Mouse (Mus musculus): ENCODE measurements at regions not wholly inside any gene's neighbourhood (a gene's known extent, or its start where the extent isn't known, plus 50 kb on each side); places are given as distances from the start of the nearest gene placed in this dataset.

DNA sequence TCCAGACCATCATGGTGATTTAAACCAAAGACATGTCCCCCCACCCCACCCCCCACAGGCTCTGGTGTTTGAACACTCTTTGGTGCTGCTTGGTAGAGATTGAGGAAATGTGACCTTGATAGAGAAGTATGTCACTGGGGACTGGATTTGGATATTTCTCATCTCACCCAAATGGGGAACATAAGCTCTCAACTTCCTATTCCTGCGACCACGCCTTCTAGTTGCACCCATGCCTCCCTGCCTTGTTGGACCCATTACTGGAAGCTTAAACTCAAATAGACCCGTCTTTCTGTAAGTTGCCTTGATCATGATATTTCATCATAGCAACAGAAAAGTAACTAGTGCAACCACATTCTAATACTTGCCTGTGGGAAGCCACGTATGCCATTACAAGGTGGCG, 474.2 kb upstream of the Adgrl2 start:
- Histone ChIP-seq H3K27ac (replicated peaks) (no peak overlapping the region), H3K4me1 (replicated peaks; ENCODE audit: control insufficient read depth, insufficient read depth) (no peaks in the 10 kb centered on the region), H3K9ac (ENCODE audit: low read length) (no peak overlapping the region), H3K4me2 (replicated peaks; ENCODE audit: low read depth) (no peak overlapping the region), H3K36me3 (ENCODE audit: control insufficient read depth, insufficient read depth, low read length) (no peaks in the 10 kb centered on the region), H3K9me3 (ENCODE audit: control insufficient read depth, low read length) (no peaks in the 10 kb centered on the region), H3K27me3 (ENCODE audit: control insufficient read depth, insufficient read depth, low read length) (no peaks in the 10 kb centered on the region), H3K4me3 (ENCODE audit: low read depth, low read length) (no peak overlapping the region)
- 95% methylated on average over 5 of the region's 5 CpGs for WGBS
- DNase-seq (ENCODE audit: low spot score) = no peak
- ATAC-seq (ENCODE audit: low FRiP score, low TSS enrichment) = no peak
- TF ChIP-seq CTCF (IDR thresholded peaks at IDR 0.05; ENCODE audit: low read depth) (no peak), EP300 (optimal IDR thresholded peaks at IDR 0.05) (no peak)

DNA sequence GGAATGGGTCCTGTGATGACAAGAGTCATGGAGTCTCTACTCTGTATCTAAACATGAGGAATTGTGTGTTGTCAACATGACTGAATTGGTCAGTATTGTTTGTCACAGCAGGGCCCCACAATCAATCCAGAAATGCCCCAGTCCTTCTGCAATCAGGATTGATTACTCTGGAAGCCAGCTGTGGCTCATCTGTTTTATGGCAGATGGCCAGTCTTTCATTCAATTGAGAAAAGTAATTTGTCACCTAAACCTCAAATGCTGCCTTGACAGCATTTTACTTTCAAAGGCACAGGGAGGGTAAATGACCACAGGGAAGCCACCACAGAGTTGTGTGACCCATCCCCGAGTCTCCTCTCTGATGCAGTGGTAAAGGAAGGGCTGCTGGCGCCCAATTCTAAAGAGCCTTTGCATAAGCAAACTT, 471.8 kb upstream of the Adgrl2 start:
- TF ChIP-seq CTCF (IDR thresholded peaks at IDR 0.05; ENCODE audit: low read depth) (no peak), EP300 (optimal IDR thresholded peaks at IDR 0.05) (no peak)
- H3K36me3 ChIP-seq (ENCODE audit: control insufficient read depth, insufficient read depth, low read length) = no peaks in the 10 kb centered on the region
- DNase-seq (ENCODE audit: low spot score) (no peak), ATAC-seq (ENCODE audit: low FRiP score, low TSS enrichment) (no peak)
- H3K27ac ChIP-seq (replicated peaks) = no peak overlapping the region
- no peak overlapping the region for H3K4me3 ChIP-seq (ENCODE audit: low read depth, low read length)
- H3K4me1 ChIP-seq (replicated peaks; ENCODE audit: control insufficient read depth, insufficient read depth) = no peaks in the 10 kb centered on the region
- no peaks in the 10 kb centered on the region for H3K9me3 ChIP-seq (ENCODE audit: control insufficient read depth, low read length)
- H3K4me2 ChIP-seq (replicated peaks; ENCODE audit: low read depth) = no peak overlapping the region
- H3K27me3 ChIP-seq (ENCODE audit: control insufficient read depth, insufficient read depth, low read length) = no peaks in the 10 kb centered on the region
- WGBS = 83% methylated on average over 2 of the region's 2 CpGs
- no peak overlapping the region for H3K9ac ChIP-seq (ENCODE audit: low read length)

DNA sequence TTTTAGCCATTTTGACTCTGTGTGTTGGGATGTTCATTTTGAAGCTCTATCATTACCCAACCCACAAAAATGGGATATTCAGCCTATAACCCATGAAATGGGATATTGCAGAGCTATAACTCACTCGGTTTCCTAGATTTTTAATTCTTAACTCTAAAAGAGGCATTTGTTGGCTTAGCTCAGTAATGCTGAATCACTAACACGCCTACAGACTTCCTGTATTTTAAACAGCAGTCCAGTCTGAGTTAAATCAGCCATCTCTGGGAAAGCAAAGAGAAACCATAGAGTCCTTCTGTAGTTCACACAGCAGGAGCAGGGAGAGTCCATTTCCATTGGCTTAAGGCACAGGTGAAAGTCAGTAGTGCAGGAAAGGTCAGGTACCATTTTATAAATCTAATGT, 471.3 kb upstream of the Adgrl2 start:
- no peaks in the 10 kb centered on the region for H3K9me3 ChIP-seq (ENCODE audit: control insufficient read depth, low read length)
- no peaks in the 10 kb centered on the region for H3K27me3 ChIP-seq (ENCODE audit: control insufficient read depth, insufficient read depth, low read length)
- H3K36me3 ChIP-seq (ENCODE audit: control insufficient read depth, insufficient read depth, low read length) = no peaks in the 10 kb centered on the region
- H3K27ac ChIP-seq (replicated peaks) = no peak overlapping the region
- 60% methylated on average over 2 of the region's 2 CpGs for WGBS
- H3K4me3 ChIP-seq (ENCODE audit: low read depth, low read length) = no peak overlapping the region
- no peak for ATAC-seq (ENCODE audit: low FRiP score, low TSS enrichment)
- TF ChIP-seq EP300 (optimal IDR thresholded peaks at IDR 0.05) = no peak
- TF ChIP-seq CTCF (IDR thresholded peaks at IDR 0.05; ENCODE audit: low read depth) = no peak
- DNase-seq (ENCODE audit: low spot score) = no peak
- H3K4me1 ChIP-seq (replicated peaks; ENCODE audit: control insufficient read depth, insufficient read depth) = no peaks in the 10 kb centered on the region
- no peak overlapping the region for H3K4me2 ChIP-seq (replicated peaks; ENCODE audit: low read depth)
- no peak overlapping the region for H3K9ac ChIP-seq (ENCODE audit: low read length)

- H3K4me1 ChIP-seq (replicated peaks; ENCODE audit: control insufficient read depth, insufficient read depth) = no peaks in the 10 kb centered on the region
- no peak overlapping the region for H3K27ac ChIP-seq (replicated peaks)
- H3K9me3 ChIP-seq (ENCODE audit: control insufficient read depth, low read length) = no peaks in the 10 kb centered on the region
- H3K36me3 ChIP-seq (ENCODE audit: control insufficient read depth, insufficient read depth, low read length) = no peaks in the 10 kb centered on the region
- H3K4me3 ChIP-seq (ENCODE audit: low read depth, low read length) = no peak overlapping the region
- ATAC-seq (ENCODE audit: low FRiP score, low TSS enrichment) = no peak
- TF ChIP-seq CTCF (IDR thresholded peaks at IDR 0.05; ENCODE audit: low read depth) (no peak), EP300 (optimal IDR thresholded peaks at IDR 0.05) (no peak)
- no peaks in the 10 kb centered on the region for H3K27me3 ChIP-seq (ENCODE audit: control insufficient read depth, insufficient read depth, low read length)
- 79% methylated on average over 3 of the region's 3 CpGs for WGBS
- no peak for DNase-seq (ENCODE audit: low spot score)
- H3K4me2 ChIP-seq (replicated peaks; ENCODE audit: low read depth) = no peak overlapping the region
- H3K9ac ChIP-seq (ENCODE audit: low read length) = no peak overlapping the region
These were observed 459.0 kb upstream of the Adgrl2 start for GRCm38 (mm10) chr3:149449376-149449775.

GRCm38 (mm10) chr3:149445991-149446564, 455.7 kb upstream of the Adgrl2 start:
- no peaks in the 10 kb centered on the region for H3K36me3 ChIP-seq (ENCODE audit: control insufficient read depth, insufficient read depth, low read length)
- no peak for ATAC-seq (ENCODE audit: low FRiP score, low TSS enrichment)
- WGBS = 71% methylated on average over 6 of the region's 6 CpGs
- DNase-seq (ENCODE audit: low spot score) = no peak
- no peak overlapping the region for H3K27ac ChIP-seq (replicated peaks)
- no peak overlapping the region for H3K4me3 ChIP-seq (ENCODE audit: low read depth, low read length)
- no peaks in the 10 kb centered on the region for H3K27me3 ChIP-seq (ENCODE audit: control insufficient read depth, insufficient read depth, low read length)
- TF ChIP-seq EP300 (optimal IDR thresholded peaks at IDR 0.05) (no peak), CTCF (IDR thresholded peaks at IDR 0.05; ENCODE audit: low read depth) (no peak)
- no peaks in the 10 kb centered on the region for H3K9me3 ChIP-seq (ENCODE audit: control insufficient read depth, low read length)
- no peak overlapping the region for H3K4me2 ChIP-seq (replicated peaks; ENCODE audit: low read depth)
- H3K9ac ChIP-seq (ENCODE audit: low read length) = no peak overlapping the region
- H3K4me1 ChIP-seq (replicated peaks; ENCODE audit: control insufficient read depth, insufficient read depth) = no peaks in the 10 kb centered on the region

- TF ChIP-seq CTCF (IDR thresholded peaks at IDR 0.05; ENCODE audit: low read depth) (peak; percentile 74), EP300 (optimal IDR thresholded peaks at IDR 0.05) (no peak)
- WGBS = 5% methylated on average over 15 of the region's 15 CpGs
- no peaks in the 10 kb centered on the region for H3K4me1 ChIP-seq (replicated peaks; ENCODE audit: control insufficient read depth, insufficient read depth)
- H3K9me3 ChIP-seq (ENCODE audit: control insufficient read depth, low read length) = no peaks in the 10 kb centered on the region
- ATAC-seq (ENCODE audit: low FRiP score, low TSS enrichment) (no peak), DNase-seq (ENCODE audit: low spot score) (no peak)
- H3K27ac ChIP-seq (replicated peaks) = no peak overlapping the region
- no peaks in the 10 kb centered on the region for H3K36me3 ChIP-seq (ENCODE audit: control insufficient read depth, insufficient read depth, low read length)
- peak overlapping the region; percentile 33 for H3K4me3 ChIP-seq (ENCODE audit: low read depth, low read length)
- no peaks in the 10 kb centered on the region for H3K27me3 ChIP-seq (ENCODE audit: control insufficient read depth, insufficient read depth, low read length)
- peak overlapping the region; percentile 48 for H3K4me2 ChIP-seq (replicated peaks; ENCODE audit: low read depth)
- no peak overlapping the region for H3K9ac ChIP-seq (ENCODE audit: low read length)
These were observed 454.7 kb upstream of the Adgrl2 start for GRCm38 (mm10) chr3:149444854-149445577.
